Mouse (Mus musculus) urinary bladder, postnatal 10 days (tissue): ENCODE results near the gene 4930435E12Rik.
"Not testable (repeated sequence)": the region's sequence is repeated elsewhere in the genome, so short reads cannot be mapped to it uniquely, and the experiment has no call there.

ENCODE experiments used
- DNase-seq: peaks from one replicate; pipeline ENCODE4 v3.0.0; 2022; ENCODE audit warnings: low spot score

Gene 4930435E12Rik

GRCm38 (mm10) chr16:38828649-38829048, at the start of gene 4930435E12Rik:
TSS of gene 4930435E12Rik (minus strand) at chr16:38828749.
- DNase-seq: no peak

GRCm38 (mm10) chr16:38874481-38874880, 45.9 kb upstream of the 4930435E12Rik start:
- DNase-seq: no peak

DNA sequence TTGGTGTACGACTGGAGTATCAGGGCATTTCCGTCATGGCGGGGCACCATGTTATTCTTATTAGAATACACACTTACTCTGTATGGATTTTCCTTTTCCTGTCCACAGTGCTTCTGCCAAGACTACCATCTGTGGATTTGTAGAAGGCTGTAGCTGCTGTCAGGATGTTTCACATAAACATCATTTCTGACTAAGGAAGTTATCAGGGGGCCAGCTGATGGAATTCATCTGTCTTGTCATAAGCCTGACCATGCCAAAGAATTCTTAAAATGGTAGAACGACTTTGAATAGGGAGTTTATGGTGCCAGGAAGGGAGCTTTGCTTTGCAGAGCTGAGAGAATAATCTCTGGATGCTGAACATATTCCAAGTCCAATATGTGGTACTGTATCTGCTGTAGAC, 44.7 kb upstream of the 4930435E12Rik start:
- no peak for DNase-seq

GRCm38 (mm10) chr16:38864358-38864757, 35.8 kb upstream of the 4930435E12Rik start:
- no peak for DNase-seq

DNA sequence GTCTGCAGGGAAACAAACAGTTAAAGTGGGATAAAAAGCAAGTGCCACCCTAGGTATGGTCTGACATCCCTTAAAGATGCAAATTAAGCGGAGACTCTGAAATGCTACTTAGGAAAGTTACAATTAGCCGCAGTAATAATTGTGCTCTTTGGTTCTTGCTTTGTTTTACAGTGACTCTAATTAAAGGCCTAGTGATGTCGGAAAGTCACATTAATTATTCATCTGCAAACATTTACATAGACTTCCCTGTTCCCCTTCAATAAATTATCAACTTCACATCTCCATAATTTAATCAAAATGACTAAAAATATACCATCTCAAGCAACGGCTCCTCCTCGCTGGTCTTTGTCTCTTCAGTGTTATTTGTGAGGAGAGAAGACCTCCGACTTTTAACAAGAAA, 32.0 kb upstream of the 4930435E12Rik start:
- DNase-seq: no peak

DNA sequence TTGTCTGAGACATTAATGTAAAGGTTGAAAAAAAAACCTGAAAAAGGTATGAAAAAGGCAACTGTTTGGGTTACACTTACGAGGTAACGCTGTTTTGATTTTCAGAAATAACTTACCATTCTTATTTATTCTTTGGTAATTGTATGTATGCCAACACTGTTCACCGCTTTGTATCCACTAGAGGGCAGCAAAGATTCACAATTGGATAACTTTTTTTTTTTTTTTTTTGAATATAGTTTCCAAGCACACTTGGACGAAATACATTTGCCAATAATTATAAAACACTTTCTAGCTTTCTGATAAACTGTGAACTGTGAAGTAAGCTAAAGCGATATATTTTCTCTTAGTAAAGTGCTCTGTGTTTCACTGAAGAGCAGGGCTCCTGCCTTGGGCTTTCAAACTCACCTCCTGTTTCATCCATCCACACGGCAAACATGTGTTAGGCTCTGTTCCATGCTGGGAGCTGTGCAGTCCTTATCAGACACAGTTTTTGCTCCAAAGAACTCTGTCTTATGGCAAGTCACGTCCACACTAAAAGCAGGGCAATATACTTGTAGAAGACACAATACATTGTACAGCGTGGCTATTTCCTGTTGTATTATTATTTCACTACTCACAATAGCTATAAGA, 29.7 kb upstream of the 4930435E12Rik start:
- DNase-seq: no peak

GRCm38 (mm10) chr16:38812521-38812920, 16.0 kb downstream of the 4930435E12Rik start:
- DNase-seq: no peak

DNA sequence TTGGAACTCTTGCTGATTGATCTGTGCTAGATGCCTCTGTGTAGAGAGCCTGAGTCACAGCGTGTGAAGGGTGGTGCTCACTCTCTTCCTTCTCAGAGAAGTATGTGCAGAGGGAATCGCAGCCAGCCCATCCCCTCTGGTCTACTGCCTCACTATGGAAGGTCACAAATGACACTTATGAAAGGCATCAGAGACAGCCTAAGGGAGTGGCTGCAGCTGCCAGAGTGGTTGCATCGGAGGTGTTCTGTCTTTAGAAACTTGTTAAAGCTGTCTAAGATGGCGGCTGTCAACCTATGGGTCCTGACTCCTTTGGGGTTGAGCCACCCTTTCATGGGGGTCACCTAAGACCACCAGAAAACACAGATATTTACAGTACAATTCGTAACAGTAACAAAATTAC, 18.4 kb downstream of the 4930435E12Rik start:
- no peak for DNase-seq

- DNase-seq: not testable (repeated sequence)
Observed at GRCm38 (mm10) chr16:38807796-38808195, 20.8 kb downstream of the 4930435E12Rik start.

DNA sequence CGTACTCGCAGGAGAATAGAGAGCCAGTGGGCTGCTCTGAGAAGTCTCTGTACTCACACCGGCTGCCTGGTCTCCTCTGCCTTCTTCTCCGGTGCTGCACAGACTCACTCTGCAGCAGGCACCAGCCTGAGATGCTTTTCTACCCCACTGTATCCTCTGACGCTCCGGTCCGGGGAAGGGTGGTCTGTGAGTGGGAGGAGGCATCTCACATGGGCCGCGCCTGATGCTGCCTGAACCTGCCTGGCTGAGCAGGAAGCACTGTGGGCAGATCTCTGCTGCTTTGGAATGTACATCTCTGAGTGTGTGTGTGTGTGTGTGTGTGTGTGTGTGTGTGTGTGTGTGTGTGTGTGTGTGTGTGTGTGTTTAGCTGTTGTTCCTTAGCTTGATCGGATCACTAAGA, 28.5 kb downstream of the 4930435E12Rik start, which contains the start of gene Upk1b:
Gene Upk1b, minus strand, starts transcription at position 238 of the 400 bp plus-strand sequence.
- DNase-seq: peak; percentile 21

DNA sequence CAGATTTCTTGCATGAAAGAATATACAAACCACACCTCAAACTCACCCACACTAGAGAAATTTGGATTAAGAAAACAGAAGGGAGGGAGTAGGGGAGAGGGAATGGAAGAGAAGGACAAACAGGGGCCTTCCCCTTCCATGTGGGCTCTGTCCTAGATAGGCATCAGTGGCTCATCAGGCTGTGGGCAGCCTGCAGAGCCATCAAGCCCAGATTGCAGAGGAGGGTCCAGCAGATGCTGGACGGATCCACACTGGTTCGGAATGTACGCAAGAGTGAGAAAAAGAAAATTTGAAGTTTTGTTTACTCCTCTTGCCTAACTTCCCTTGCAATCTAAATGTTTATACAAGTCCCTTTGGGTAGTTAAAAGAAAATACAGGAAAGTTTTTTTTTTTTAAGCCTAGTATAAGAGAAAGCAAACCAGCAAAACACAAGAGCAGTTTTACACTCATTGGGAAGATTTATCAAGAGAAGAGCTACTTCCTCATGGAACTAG, 29.5 kb downstream of the 4930435E12Rik start:
- DNase-seq: no peak

- DNase-seq: no peak
Observed at GRCm38 (mm10) chr16:38793120-38793519, 35.4 kb downstream of the 4930435E12Rik start.

GRCm38 (mm10) chr16:38789966-38790365, 38.6 kb downstream of the 4930435E12Rik start:
- DNase-seq: no peak

GRCm38 (mm10) chr16:38789016-38789415, 39.5 kb downstream of the 4930435E12Rik start:
- no peak for DNase-seq

GRCm38 (mm10) chr16:38785301-38785700, 43.2 kb downstream of the 4930435E12Rik start:
- no peak for DNase-seq

- no peak for DNase-seq
Observed at GRCm38 (mm10) chr16:38782524-38783067, 46.0 kb downstream of the 4930435E12Rik start.

DNA sequence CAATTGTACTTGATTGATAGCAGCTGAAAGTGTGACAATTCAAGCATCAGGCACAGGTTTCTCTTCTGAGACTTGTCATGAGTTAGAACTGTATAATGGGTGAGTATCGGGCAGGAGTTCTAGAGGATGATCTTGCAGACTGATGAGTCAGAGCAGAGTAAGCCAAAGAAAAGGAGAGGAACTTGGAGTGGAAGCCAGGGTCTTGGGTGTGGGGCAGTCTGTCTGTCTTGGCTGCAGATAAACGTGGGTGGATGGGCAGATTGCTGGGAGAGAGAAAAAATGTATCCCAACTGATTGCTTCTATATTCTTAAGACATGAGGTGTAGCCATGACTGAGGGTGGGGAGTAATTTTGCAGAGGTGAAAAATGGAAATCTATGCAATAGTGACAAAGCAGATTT, 46.6 kb downstream of the 4930435E12Rik start:
- DNase-seq: no peak

GRCm38 (mm10) chr16:38780960-38781572, 47.5 kb downstream of the 4930435E12Rik start:
- no peak for DNase-seq

GRCm38 (mm10) chr16:38776342-38776741, 52.2 kb downstream of the 4930435E12Rik start:
- DNase-seq: no peak

- DNase-seq: no peak
Observed at GRCm38 (mm10) chr16:38774964-38775746, 53.4 kb downstream of the 4930435E12Rik start.

GRCm38 (mm10) chr16:38772906-38773496, 55.5 kb downstream of the 4930435E12Rik start:
- DNase-seq: no peak

DNA sequence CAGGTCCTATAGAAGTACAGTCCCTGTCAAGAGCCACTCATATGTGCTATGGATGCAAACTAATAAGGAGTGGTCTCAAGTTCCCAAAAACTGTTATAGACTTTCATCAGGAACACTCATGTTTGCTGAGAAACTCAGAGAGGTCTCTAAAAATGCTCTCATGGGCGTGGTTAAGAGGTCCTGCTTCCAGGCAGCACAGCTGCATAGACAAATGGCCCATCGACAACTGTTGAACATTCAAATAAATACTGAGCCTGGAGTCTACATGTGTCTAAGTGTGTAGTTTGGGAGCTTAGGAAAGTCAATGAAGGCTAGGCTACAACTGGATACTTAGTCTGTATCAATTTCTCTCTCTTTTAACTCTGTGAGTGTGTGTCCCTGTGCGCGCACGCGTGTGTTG, 57.4 kb downstream of the 4930435E12Rik start:
- DNase-seq: no peak
